Mouse (Mus musculus) adrenal gland, adult 8-10 months (tissue): Measurements from ENCODE around the gene Slc13a2. TPM values are rescaled to one million over a fixed set of nuclear protein-coding genes. Genes with fewer than 3 reads are reported as not detected.

Source experiments
- DNase-seq: peaks from one replicate; pipeline ENCODE4 v3.0.0; 2022
- total RNA-seq, 4 experiments: library from RNA; stranded (reverse); gene quantifications; 2 replicates each; pipeline ENCODE4 v1.2.4; 2022

The Slc13a2 gene
- total RNA-seq, 4 experiments from 2014 or later = not detected

- no peak for DNase-seq
These were observed 9.2 kb upstream of the Slc13a2 start for GRCm38 (mm10) chr11:78431176-78431575.

GRCm38 (mm10) chr11:78430195-78430878 lies 8.3 kb upstream of the Slc13a2 start:
- DNase-seq = no peak

GRCm38 (mm10) chr11:78428309-78428708 lies 6.3 kb upstream of the Slc13a2 start:
- DNase-seq = no peak

GRCm38 (mm10) chr11:78427655-78428054 lies 5.6 kb upstream of the Slc13a2 start:
- DNase-seq = no peak

GRCm38 (mm10) chr11:78425572-78425971 lies 3.6 kb upstream of the Slc13a2 start:
- DNase-seq = peak; percentile 52

- DNase-seq = peak; percentile 57
These were observed 2.3 kb upstream of the Slc13a2 start for GRCm38 (mm10) chr11:78424352-78424751.

GRCm38 (mm10) chr11:78421201-78422009 lies 612 bp downstream of the Slc13a2 start:
- no peak for DNase-seq

- no peak for DNase-seq
These were observed 1.6 kb downstream of the Slc13a2 start for GRCm38 (mm10) chr11:78420263-78420889.

GRCm38 (mm10) chr11:78416854-78417253 lies 5.2 kb downstream of the Slc13a2 start:
- no peak for DNase-seq

- DNase-seq = peak; percentile 67
These were observed 9.2 kb downstream of the Slc13a2 start for GRCm38 (mm10) chr11:78412861-78413260.

- DNase-seq = no peak
These were observed 9.6 kb downstream of the Slc13a2 start for GRCm38 (mm10) chr11:78412324-78412850.

GRCm38 (mm10) chr11:78411606-78412323 lies 10.3 kb downstream of the Slc13a2 start:
- DNase-seq = peak; percentile 78

GRCm38 (mm10) chr11:78408256-78409240 lies 13.5 kb downstream of the Slc13a2 start:
- DNase-seq = no peak

GRCm38 (mm10) chr11:78402062-78402461 lies 20.0 kb downstream of the Slc13a2 start:
- no peak for DNase-seq

GRCm38 (mm10) chr11:78401469-78401868 lies 20.5 kb downstream of the Slc13a2 start:
- no peak for DNase-seq

- no peak for DNase-seq
These were observed 21.1 kb downstream of the Slc13a2 start for GRCm38 (mm10) chr11:78400936-78401335.

- DNase-seq = peak; percentile 56
These were observed 22.3 kb downstream of the Slc13a2 start for GRCm38 (mm10) chr11:78399680-78400079.

- DNase-seq = no peak
These were observed 23.8 kb downstream of the Slc13a2 start for GRCm38 (mm10) chr11:78398212-78398611.

GRCm38 (mm10) chr11:78397397-78397796 lies 24.6 kb downstream of the Slc13a2 start:
- DNase-seq = peak; percentile 55

- no peak for DNase-seq
These were observed 25.1 kb downstream of the Slc13a2 start for GRCm38 (mm10) chr11:78396950-78397349.

- DNase-seq = no peak
These were observed 29.3 kb downstream of the Slc13a2 start for GRCm38 (mm10) chr11:78392728-78393127.
